Mouse (Mus musculus): Measurements from ENCODE around the gene Adra2b. TPM values are rescaled to one million over a fixed set of nuclear protein-coding genes. Genes with fewer than 3 reads are reported as not detected.

The Adra2b gene
- total and polyA plus RNA-seq, 3 experiments = not detected

DNA sequence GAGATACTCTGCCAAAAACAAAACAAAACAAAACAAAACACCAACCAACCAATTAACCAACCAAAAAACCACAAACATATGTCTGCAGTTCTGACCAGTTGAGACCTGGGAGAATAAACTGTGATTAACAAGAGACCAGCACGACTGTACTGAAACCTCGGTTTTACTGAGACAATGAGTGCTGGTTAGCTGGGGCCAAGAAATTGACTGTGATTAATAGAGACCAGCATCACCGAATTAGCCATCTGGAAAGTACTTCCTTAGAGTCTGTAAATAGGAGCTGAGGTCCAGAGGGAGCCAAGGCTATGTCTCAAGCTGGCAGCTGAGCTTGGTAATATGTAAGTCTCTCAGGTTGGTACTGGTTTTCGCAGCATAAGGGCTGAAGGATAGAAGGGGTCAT is 27.8 kb downstream of the Adra2b start:
- DNase-seq (ENCODE audit: low read depth, low spot score) = no peak
- Histone ChIP-seq H3K36me3 (ENCODE audit: control insufficient read depth in 1 of 2, insufficient read depth in 2 of 2, low read length in 2 of 2) (no peaks in the 10 kb centered on the region), H3K9me3 (replicated peaks; ENCODE audit: insufficient read depth, low read length) (no peaks in the 10 kb centered on the region), H3K27me3 (ENCODE audit: control insufficient read depth in 1 of 2, insufficient read depth in 2 of 2, low read length in 2 of 2) (0 out of 4 replicates have a peak, but pooled peaks cover 0 to 2% of the 10 kb centered on the region in 2 experiments), H3K4me3 (ENCODE audit: control insufficient read depth in 1 of 2, insufficient read depth in 1 of 2, low read depth in 2 of 2, low read length in 2 of 2) (no peak overlapping the region), H3K4me1 (ENCODE audit: control insufficient read depth in 1 of 2, insufficient read depth in 2 of 2, low read length in 2 of 2) (no peaks in the 10 kb centered on the region), H3K79me2 (ENCODE audit: control insufficient read depth, insufficient read depth, low read length, poor library complexity) (no peaks in the 10 kb centered on the region), H3K9ac (ENCODE audit: control insufficient read depth, low read depth, low read length, poor library complexity, severe bottlenecking) (no peak overlapping the region), H3K27ac (ENCODE audit: control insufficient read depth, low read depth, low read length) (no peak overlapping the region)
- TF ChIP-seq POLR2AphosphoS2 (IDR thresholded peaks at IDR 0.05; ENCODE audit: low read length) (no peak), TAL1 (IDR thresholded peaks at IDR 0.05; ENCODE audit: low read length) (no peak)

DNA sequence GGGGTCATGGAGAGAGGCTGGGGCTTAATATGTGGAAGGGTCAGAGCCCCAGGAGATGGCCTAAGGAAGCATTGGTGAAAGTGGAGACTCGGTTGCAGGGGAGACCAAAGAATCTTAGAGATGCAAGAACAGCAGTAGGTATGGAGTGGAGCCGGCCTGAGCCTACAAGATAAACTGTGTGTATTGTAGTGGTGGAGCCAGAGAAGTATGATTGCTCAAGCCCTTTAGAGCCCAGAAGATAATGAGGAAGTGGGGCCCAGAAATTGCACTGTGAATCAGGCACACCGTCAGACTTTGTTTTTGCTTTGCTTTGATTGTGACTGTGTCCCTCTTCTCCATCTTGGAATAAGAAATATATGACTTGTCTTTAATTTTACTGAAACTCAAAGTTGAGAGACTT is 28.3 kb downstream of the Adra2b start:
- H3K9ac ChIP-seq (ENCODE audit: control insufficient read depth, low read depth, low read length, poor library complexity, severe bottlenecking) = no peak overlapping the region
- H3K4me3 ChIP-seq (ENCODE audit: control insufficient read depth in 1 of 2, insufficient read depth in 1 of 2, low read depth in 2 of 2, low read length in 2 of 2) = no peak overlapping the region
- no peaks in the 10 kb centered on the region for H3K4me1 ChIP-seq (ENCODE audit: control insufficient read depth in 1 of 2, insufficient read depth in 2 of 2, low read length in 2 of 2)
- TF ChIP-seq USF1 (IDR thresholded peaks at IDR 0.05; ENCODE audit: low read depth, low read length) (no peak), MAZ (IDR thresholded peaks at IDR 0.05; ENCODE audit: low read depth, low read length) (no peak), TCF12 (IDR thresholded peaks at IDR 0.05; ENCODE audit: low read depth, low read length) (no peak), JUND (IDR thresholded peaks at IDR 0.05; ENCODE audit: low read depth, low read length) (no peak), BHLHE40 (IDR thresholded peaks at IDR 0.05; ENCODE audit: borderline replicate concordance, low read depth, low read length) (no peak), TBP (IDR thresholded peaks at IDR 0.05; ENCODE audit: low read depth, low read length) (no peak), POLR2AphosphoS5 (IDR thresholded peaks at IDR 0.05; ENCODE audit: borderline replicate concordance, low read depth, low read length) (no peak), ELF1 (IDR thresholded peaks at IDR 0.05; ENCODE audit: low read depth, low read length) (no peak), MYB (IDR thresholded peaks at IDR 0.05; ENCODE audit: low read depth, low read length) (no peak), MAX (IDR thresholded peaks at IDR 0.05; ENCODE audit: low read length) (no peak), ETS1 (IDR thresholded peaks at IDR 0.05; ENCODE audit: low read depth, low read length) (no peak), MXI1 (IDR thresholded peaks at IDR 0.05; ENCODE audit: low read depth, low read length) (no peak), CHD1 (IDR thresholded peaks at IDR 0.05; ENCODE audit: low read depth, low read length) (no peak), SMC3 (IDR thresholded peaks at IDR 0.05; ENCODE audit: low read depth, low read length) (no peak)
- no peaks in the 10 kb centered on the region for H3K9me3 ChIP-seq (replicated peaks; ENCODE audit: insufficient read depth, low read length)
- peak; percentile 15 for DNase-seq (ENCODE audit: low read depth, low spot score)
- H3K27me3 ChIP-seq (ENCODE audit: control insufficient read depth in 1 of 2, insufficient read depth in 2 of 2, low read length in 2 of 2) = 0 out of 4 replicates have a peak, but pooled peaks cover 0 to 2% of the 10 kb centered on the region in 2 experiments
- H3K79me2 ChIP-seq (ENCODE audit: control insufficient read depth, insufficient read depth, low read length, poor library complexity) = no peaks in the 10 kb centered on the region
- H3K36me3 ChIP-seq (ENCODE audit: control insufficient read depth in 1 of 2, insufficient read depth in 2 of 2, low read length in 2 of 2) = no peaks in the 10 kb centered on the region
- no peak overlapping the region for H3K27ac ChIP-seq (ENCODE audit: control insufficient read depth, low read depth, low read length)
